Mouse (Mus musculus) sigmoid colon, adult 10 weeks (tissue): Measurements from ENCODE around the gene Fam189a1. TPM values are rescaled to one million over a fixed set of nuclear protein-coding genes. Genes with fewer than 3 reads are reported as not detected.

Experiments
- polyA plus RNA-seq: library from polyadenylated mRNA; stranded (reverse); fragments of 350-450 nt; fragmentation: Illumina TruSeq; extraction: RNeasy Lipid Tissue Mini Kit (QIAGEN cat#74804); gene quantifications from one replicate; pipeline ENCODE4 v1.2.3, GENCODE M21; 2014; ENCODE audit warnings: low read depth, low replicate concordance

Fam189a1 gene
- 1.7 TPM for polyA plus RNA-seq

GRCm38 (mm10) chr7:65156514-65156911 lies at the start of gene Fam189a1:
Gene Fam189a1 (minus strand): TSS chr7:65156570.

GRCm38 (mm10) chr7:64872743-64873241 lies 283.6 kb downstream of the Fam189a1 start, which contains the start of gene Nsmce3:
Gene Nsmce3 (minus strand): TSS chr7:64872997.

